Mouse (Mus musculus): ENCODE data around the gene Rnf166. TPM values are rescaled to one million over a fixed set of nuclear protein-coding genes. Genes with fewer than 3 reads are reported as not detected.

Gene Rnf166
- 74.3 and 112 TPM in 2 replicates for polyA plus RNA-seq (2012; rRNA removed; ENCODE audit: low replicate concordance)

DNA sequence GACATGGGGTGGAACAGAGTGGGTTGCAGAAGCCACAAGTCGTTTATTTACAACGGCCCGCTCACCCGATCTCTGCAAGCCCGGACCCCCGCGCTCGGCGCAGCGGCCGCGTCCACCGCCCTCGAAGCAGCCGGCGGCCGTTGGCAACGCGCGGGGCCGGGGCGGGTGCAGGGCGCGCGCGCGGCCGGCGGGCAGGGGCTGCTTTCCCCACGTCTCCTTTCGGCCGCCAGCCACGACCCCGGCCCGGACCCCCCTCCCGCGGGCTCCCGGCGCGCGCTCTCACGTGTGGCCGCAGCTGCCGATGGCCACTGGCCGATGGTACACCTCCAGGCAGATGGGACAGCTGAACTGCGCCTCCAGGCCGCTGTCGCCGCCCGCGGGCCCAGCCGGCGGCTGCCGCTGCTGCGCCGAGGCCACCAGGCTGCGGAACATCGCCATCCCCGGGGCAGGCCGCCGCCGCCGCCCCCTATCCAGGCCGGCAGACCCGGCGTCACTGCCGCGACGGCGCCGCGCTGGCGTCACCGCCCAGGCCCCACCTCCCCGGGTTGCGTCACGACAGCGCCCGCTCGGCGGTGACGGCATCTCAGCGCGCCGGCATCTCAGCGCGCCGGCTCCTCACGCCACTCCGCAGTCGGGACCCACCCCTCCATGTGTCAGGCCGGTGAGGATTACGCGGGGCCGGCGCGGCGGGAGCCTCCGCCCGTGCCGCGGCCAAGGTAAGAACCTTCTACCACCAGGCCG is at the start of gene Rnf166, which contains the start of gene Ctu2:
TSS of gene Rnf166 (minus strand) at position 485 of the 741 bp plus-strand sequence.
TSS of gene Ctu2 (plus strand) at position 564 of the 741 bp plus-strand sequence.

DNA sequence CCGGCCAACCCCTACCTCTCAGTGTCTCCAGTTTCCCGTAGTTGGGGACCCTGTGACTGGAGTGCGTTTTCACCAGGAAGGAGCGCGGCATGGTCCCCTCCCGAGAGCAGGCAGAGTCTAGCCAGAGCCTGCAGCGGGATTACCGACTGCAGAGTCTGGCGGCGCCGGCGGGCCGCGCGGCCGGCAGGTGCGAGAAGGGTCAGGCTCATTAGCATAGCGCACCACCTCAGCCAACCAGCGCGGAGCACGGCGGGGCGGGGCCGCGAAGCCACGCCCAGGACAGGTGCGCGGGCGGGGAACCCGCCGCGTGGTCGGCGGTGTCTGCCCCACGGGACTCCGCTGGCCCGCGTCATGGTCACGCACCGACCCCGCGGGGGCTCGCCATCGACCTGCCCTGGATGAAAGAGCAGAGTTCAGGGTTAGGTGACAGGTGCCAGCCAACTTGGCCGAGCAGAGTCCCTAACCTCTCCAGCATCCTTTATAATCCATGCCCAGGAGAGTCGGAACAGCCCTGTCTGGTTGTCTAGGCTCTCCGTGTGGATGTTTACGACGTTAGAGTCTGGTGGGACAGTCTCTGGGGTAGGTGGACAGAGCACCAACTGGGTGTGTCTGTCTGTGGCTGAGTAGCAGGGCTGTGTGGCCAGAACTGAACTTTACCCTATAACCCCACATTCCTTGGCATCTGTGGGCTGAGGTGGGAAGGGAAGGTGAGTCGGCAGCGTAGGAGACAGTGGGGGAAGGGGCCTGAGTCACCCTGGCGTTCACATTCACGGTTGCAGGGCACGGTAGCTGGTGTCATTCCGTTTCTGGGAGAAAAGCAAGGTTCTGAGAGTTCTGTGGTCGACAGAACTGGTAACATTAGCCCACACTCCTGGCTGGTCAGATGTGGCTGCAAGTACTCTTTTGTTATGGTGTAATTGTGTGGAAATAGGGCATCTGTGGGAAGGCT is 15.1 kb downstream of the Rnf166 start, which contains the start of gene Snai3:
TSS of gene Snai3 (minus strand) at position 210 of the 949 bp plus-strand sequence.

DNA sequence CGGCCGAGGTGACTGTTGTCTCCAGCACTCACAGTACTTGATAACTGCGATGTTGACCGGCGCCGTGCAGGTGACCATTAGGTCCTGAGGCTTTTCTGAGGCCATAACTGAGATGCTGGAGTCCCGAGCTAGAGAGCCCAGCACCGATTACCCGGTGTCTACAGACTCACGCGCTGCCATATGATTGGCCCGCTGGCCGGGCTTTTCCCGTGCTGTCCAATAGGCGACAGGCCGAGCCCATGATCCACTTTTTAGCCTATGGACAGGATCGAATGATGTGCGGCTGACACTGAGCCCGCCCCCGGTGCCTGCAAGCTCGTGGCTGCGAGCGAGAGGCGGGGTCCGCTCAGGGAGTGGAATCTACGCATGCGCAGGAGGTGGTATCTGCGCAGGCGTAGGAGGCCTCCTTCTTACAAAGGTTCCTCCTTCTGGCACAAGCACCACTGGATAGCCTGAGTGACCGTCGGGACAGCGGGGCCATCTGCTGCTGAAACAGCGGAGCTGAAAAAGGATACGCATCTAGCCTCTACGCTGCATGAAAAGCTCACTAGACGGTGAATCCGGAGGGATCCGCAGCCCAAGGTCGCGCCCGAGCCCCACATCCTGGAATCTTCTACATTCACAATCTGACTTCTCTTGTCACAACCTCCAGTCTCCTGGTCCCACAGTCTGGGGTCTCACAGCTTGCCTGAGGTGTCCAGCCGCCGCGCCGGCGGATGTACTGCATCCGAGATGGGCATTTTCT is 32.4 kb downstream of the Rnf166 start, which contains the start of gene Mvd:
TSS of gene Mvd (minus strand) at position 161 of the 745 bp plus-strand sequence.

DNA sequence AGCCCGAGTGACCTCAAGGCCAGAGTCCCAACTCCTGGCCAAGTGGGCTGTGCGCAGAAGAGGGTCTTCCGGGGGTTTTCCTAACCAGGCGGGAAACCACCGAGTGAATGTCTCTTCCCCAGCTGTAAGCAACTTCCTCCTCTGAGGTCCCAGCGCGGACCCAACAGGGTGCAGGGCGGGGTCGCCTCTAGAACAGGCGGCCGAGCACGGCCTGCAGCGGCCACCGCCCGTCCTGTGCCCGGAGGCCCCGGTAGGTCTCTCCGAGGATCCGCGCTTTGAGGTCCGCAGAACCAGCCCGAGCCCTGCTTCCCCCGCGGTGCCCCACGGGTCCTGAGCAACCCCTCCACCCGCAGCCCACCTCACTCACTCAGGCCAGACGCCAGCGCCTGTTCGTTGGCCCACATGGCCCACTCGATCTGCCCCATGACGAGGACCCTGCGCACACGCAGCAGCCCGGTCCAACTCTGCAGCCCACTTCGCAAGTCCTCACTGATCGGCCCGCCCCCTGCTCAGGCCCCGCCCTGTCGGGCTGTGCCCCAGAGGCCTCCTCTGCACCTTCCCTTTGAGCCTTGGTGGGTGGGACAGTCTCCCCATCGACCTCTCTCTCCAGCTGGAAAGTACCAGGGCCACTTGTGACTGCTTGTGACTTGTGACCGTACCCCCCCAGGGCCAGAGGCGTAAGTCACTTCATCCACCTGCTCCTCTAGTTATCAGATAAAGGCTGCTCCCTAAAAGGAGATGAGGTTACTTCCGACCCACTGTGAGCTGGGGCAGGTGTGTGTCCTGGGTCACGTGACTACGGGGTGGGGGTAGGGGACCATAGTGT is 43.2 kb downstream of the Rnf166 start, which contains the start of gene Cyba:
TSS of gene Cyba (minus strand) at position 488 of the 826 bp plus-strand sequence.

DNA sequence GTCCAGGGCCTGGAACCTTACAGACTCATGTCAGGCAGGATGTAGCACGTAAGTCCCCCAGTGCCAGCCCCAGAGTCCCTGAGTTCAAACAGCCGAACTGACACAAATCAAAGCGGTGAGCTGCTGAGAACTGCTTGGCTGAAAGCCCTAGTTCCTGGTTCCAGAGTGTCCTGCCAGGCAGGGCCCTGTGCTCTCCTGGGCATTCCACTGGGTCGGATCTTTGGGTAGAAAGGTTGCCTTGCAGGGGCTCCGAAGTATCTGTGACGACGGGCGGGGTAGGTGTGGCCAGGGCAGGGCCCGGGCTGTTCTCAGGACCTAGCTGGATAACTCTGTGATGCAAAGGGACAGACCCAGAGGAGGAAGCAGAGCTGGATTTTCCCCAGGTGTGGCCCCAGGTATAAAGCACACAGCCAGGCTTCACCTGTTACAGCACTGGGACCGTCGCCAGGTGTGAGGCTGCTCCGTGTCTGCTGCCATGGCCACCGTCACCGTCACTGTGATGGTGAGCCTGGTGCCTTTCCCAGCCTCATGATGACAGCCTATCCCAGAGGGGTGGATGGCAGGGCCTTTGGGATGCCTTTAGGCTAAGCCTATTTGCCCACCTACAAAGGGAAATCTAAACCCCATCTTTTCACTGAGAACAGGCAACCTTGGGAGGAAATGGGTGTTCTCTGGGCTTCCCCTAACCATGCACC is 54.3 kb downstream of the Rnf166 start, which contains the start of gene Il17c:
TSS of gene Il17c (plus strand) at position 645 of the 695 bp plus-strand sequence.

Other genes with a start within 250 kb of the Rnf166 start
- gene Zfpm1, start 193.9 kb downstream of the Rnf166 start, polyA plus RNA-seq (2012; rRNA removed; ENCODE audit: low replicate concordance): 14.3 and 36.0 TPM in 2 replicates
- not detected in 2 replicates for gene Trhr2, start 115.3 kb downstream of the Rnf166 start, polyA plus RNA-seq (2012; rRNA removed; ENCODE audit: low replicate concordance)
- 19.1 and 31.8 TPM in 2 replicates for gene Zc3h18, start 99.5 kb downstream of the Rnf166 start, polyA plus RNA-seq (2012; rRNA removed; ENCODE audit: low replicate concordance)
- gene Il17c, start 54.0 kb downstream of the Rnf166 start, polyA plus RNA-seq (2012; rRNA removed; ENCODE audit: low replicate concordance): 0.19 and 0.32 TPM in 2 replicates
- gene Cyba, start 43.1 kb downstream of the Rnf166 start, polyA plus RNA-seq (2012; rRNA removed; ENCODE audit: low replicate concordance): 87.0 and 191 TPM in 2 replicates
- gene Mvd, start 32.6 kb downstream of the Rnf166 start, polyA plus RNA-seq (2012; rRNA removed; ENCODE audit: low replicate concordance): 33.7 and 36.7 TPM in 2 replicates
- gene Snai3, start 15.3 kb downstream of the Rnf166 start, polyA plus RNA-seq (2012; rRNA removed; ENCODE audit: low replicate concordance): 0.20 and 0.85 TPM in 2 replicates
- 20.0 and 42.8 TPM in 2 replicates for gene Ctu2, start 79 bp upstream of the Rnf166 start, polyA plus RNA-seq (2012; rRNA removed; ENCODE audit: low replicate concordance)
- 208 and 217 TPM in 2 replicates for gene Piezo1, start 75.3 kb upstream of the Rnf166 start, polyA plus RNA-seq (2012; rRNA removed; ENCODE audit: low replicate concordance)
- gene Cdt1, start 92.0 kb upstream of the Rnf166 start, polyA plus RNA-seq (2012; rRNA removed; ENCODE audit: low replicate concordance): 6.5 and 27.5 TPM in 2 replicates
- gene Aprt, start 100.8 kb upstream of the Rnf166 start, polyA plus RNA-seq (2012; rRNA removed; ENCODE audit: low replicate concordance): 48.9 and 263 TPM in 2 replicates
- 25.7 and 35.7 TPM in 2 replicates for gene Galns, start 135.4 kb upstream of the Rnf166 start, polyA plus RNA-seq (2012; rRNA removed; ENCODE audit: low replicate concordance)
- 135 and 185 TPM in 2 replicates for gene Trappc2l, start 135.6 kb upstream of the Rnf166 start, polyA plus RNA-seq (2012; rRNA removed; ENCODE audit: low replicate concordance)
- not detected in 2 replicates for gene Pabpn1l, start 146.7 kb upstream of the Rnf166 start, polyA plus RNA-seq (2012; rRNA removed; ENCODE audit: low replicate concordance)
- gene Cbfa2t3, start 223.0 kb upstream of the Rnf166 start, polyA plus RNA-seq (2012; rRNA removed; ENCODE audit: low replicate concordance): 10.3 and 11.3 TPM in 2 replicates